Mouse (Mus musculus) C2C12 (cell line): ENCODE data around the gene Acot8. TPM values are rescaled to one million over a fixed set of nuclear protein-coding genes. Genes with fewer than 3 reads are reported as not detected.

Experiments
- H3K27me3 ChIP-seq: one replicate; pipeline ENCODE4 v1.6.1; 2011; ENCODE audit not compliant: control insufficient read depth, insufficient read depth, insufficient read length
- H3K36me3 ChIP-seq: one replicate; pipeline ENCODE4 v1.6.1; 2011; ENCODE audit not compliant: control insufficient read depth, insufficient read depth
- H3K4me3 ChIP-seq: one replicate; pipeline ENCODE4 v1.5.1; 2011; ENCODE audit warnings: mild to moderate bottlenecking, control low read depth; ENCODE audit not compliant: poor library complexity, insufficient read depth, severe bottlenecking
- H3K79me2 ChIP-seq: one replicate; pipeline ENCODE4 v1.6.1; 2011; ENCODE audit not compliant: control insufficient read depth, insufficient read depth
- H3K79me3 ChIP-seq: one replicate; pipeline ENCODE4 v1.6.1; 2011; ENCODE audit warnings: low read depth, control low read depth
- H3ac ChIP-seq: one replicate; pipeline ENCODE3; 2011; ENCODE audit warnings: low read depth; ENCODE audit not compliant: control insufficient read depth, insufficient read length
- CEBPB ChIP-seq: IDR thresholded peaks from one replicate; pipeline ENCODE4 v1.6.1; 2011; ENCODE audit warnings: low read depth, mild to moderate bottlenecking, control low read depth, moderate library complexity
- CTCF ChIP-seq: IDR thresholded peaks from one replicate; pipeline ENCODE4 v1.5.1; 2011; ENCODE audit not compliant: control insufficient read depth, insufficient read depth, insufficient read length
- FOSL1 ChIP-seq: IDR thresholded peaks from one replicate; pipeline ENCODE4 v1.8.0; 2011; ENCODE audit warnings: mild to moderate bottlenecking, low read length; ENCODE audit not compliant: poor library complexity, insufficient read depth, severe bottlenecking
- MAX ChIP-seq: IDR thresholded peaks from one replicate; pipeline ENCODE4 v1.6.1; 2011; ENCODE audit warnings: mild to moderate bottlenecking, control low read depth
- MYOD1 ChIP-seq: IDR thresholded peaks from one replicate; pipeline ENCODE4 v1.6.1; 2011; ENCODE audit warnings: low read depth; ENCODE audit not compliant: control insufficient read depth, insufficient read length
- MYOG ChIP-seq: IDR thresholded peaks from one replicate; pipeline ENCODE4 v1.6.1; 2011; ENCODE audit not compliant: control insufficient read depth, insufficient read length; ENCODE audit errors: extremely low read depth
- USF1 ChIP-seq: IDR thresholded peaks from one replicate; pipeline ENCODE4 v1.6.1; 2011; ENCODE audit warnings: low read depth, mild to moderate bottlenecking, control low read depth, moderate library complexity
- polyA plus RNA-seq: library from polyadenylated mRNA; unstranded; fragments of >200 nt; fragmentation: generic; extraction: Trizol; gene quantifications from one replicate; pipeline ENCODE4 v1.2.1, GENCODE M21; 2012; ENCODE audit warnings: missing spikeins

The Acot8 gene
- polyA plus RNA-seq, 1 experiment: 20.5 TPM

- Histone ChIP-seq H3K27me3 (no peaks in the 10 kb centered on the region), H3K79me2 (peaks cover 24% of the 10 kb centered on the region), H3K36me3 (peaks cover 89% of the 10 kb centered on the region), H3ac (no peak overlapping the region), H3K79me3 (peaks cover 14% of the 10 kb centered on the region), H3K4me3 (no peak overlapping the region)
- no peak for TF ChIP-seq USF1
- no peak for TF ChIP-seq FOSL1
- TF ChIP-seq CEBPB: no peak
- no peak for TF ChIP-seq MYOG
- no peak for TF ChIP-seq MYOD1
- no peak for TF ChIP-seq MAX
- TF ChIP-seq CTCF: no peak
These were observed 49.9 kb downstream of the Acot8 start for GRCm38 (mm10) chr2:164754800-164755199.

GRCm38 (mm10) chr2:164754105-164754504, 50.6 kb downstream of the Acot8 start:
- Histone ChIP-seq H3K79me2 (peaks cover 31% of the 10 kb centered on the region), H3ac (no peak overlapping the region), H3K79me3 (peaks cover 16% of the 10 kb centered on the region), H3K36me3 (peaks cover 82% of the 10 kb centered on the region), H3K27me3 (no peaks in the 10 kb centered on the region), H3K4me3 (no peak overlapping the region)
- TF ChIP-seq FOSL1: no peak
- TF ChIP-seq MYOG: no peak
- TF ChIP-seq CEBPB: no peak
- no peak for TF ChIP-seq USF1
- TF ChIP-seq CTCF: no peak

- no peak overlapping the region for H3ac ChIP-seq
- no peak overlapping the region for H3K4me3 ChIP-seq
- peaks cover 43% of the 10 kb centered on the region for H3K79me2 ChIP-seq
- TF ChIP-seq MYOD1 (no peak), MAX (no peak), CEBPB (no peak), MYOG (no peak), FOSL1 (no peak), CTCF (no peak), USF1 (no peak)
- H3K36me3 ChIP-seq: peaks cover 76% of the 10 kb centered on the region
- H3K79me3 ChIP-seq: peaks cover 16% of the 10 kb centered on the region
- H3K27me3 ChIP-seq: no peaks in the 10 kb centered on the region
These were observed 52.2 kb downstream of the Acot8 start for GRCm38 (mm10) chr2:164752454-164752853.

GRCm38 (mm10) chr2:164748991-164749390, 55.7 kb downstream of the Acot8 start:
- Histone ChIP-seq H3K79me2 (peaks cover 60% of the 10 kb centered on the region), H3K79me3 (peaks cover 29% of the 10 kb centered on the region), H3K4me3 (no peak overlapping the region), H3ac (no peak overlapping the region), H3K36me3 (peaks cover 44% of the 10 kb centered on the region), H3K27me3 (no peaks in the 10 kb centered on the region)
- TF ChIP-seq MAX (no peak), MYOD1 (no peak), MYOG (no peak), USF1 (no peak), CTCF (no peak), CEBPB (no peak), FOSL1 (peak; percentile 86)

GRCm38 (mm10) chr2:164748191-164748590, 56.5 kb downstream of the Acot8 start:
- H3K27me3 ChIP-seq: no peaks in the 10 kb centered on the region
- TF ChIP-seq MAX: no peak
- no peak for TF ChIP-seq MYOG
- no peak for TF ChIP-seq USF1
- TF ChIP-seq CTCF: no peak
- TF ChIP-seq FOSL1: no peak
- TF ChIP-seq MYOD1: no peak
- TF ChIP-seq CEBPB: no peak
- H3ac ChIP-seq: no peak overlapping the region
- H3K4me3 ChIP-seq: no peak overlapping the region
- peaks cover 60% of the 10 kb centered on the region for H3K79me2 ChIP-seq
- peaks cover 29% of the 10 kb centered on the region for H3K79me3 ChIP-seq
- peaks cover 37% of the 10 kb centered on the region for H3K36me3 ChIP-seq

GRCm38 (mm10) chr2:164746693-164747092, 58.0 kb downstream of the Acot8 start:
- Histone ChIP-seq H3K4me3 (peak overlapping the region; percentile 85), H3ac (peak overlapping the region; percentile 92), H3K79me2 (peaks cover 52% of the 10 kb centered on the region), H3K36me3 (peaks cover 24% of the 10 kb centered on the region), H3K79me3 (peaks cover 29% of the 10 kb centered on the region), H3K27me3 (no peaks in the 10 kb centered on the region)
- TF ChIP-seq MYOG (no peak), MYOD1 (no peak), CTCF (no peak), FOSL1 (no peak), CEBPB (no peak), MAX (no peak), USF1 (no peak)
